Mouse (Mus musculus) kidney, postnatal 0 days (tissue): ENCODE results near the gene Ric8b. TPM values are rescaled to one million over a fixed set of nuclear protein-coding genes. Genes with fewer than 3 reads are reported as not detected.

Experiments used
- ATAC-seq: fragments of 200-750 bp; cut with Nextera tagmentation; replicated peaks from 2 replicates; pipeline ENCODE4 v1.8.0; 2017; ENCODE audit warnings: low read depth, moderate number of reproducible peaks, moderate TSS enrichment, moderate library complexity; ENCODE audit not compliant: low FRiP score
- DNase-seq: peaks from one replicate; pipeline ENCODE4 v3.0.0-alpha.2; 2016; ENCODE audit warnings: low spot score
- H3K27ac ChIP-seq: fragments of 300-500 bp; sonication (generic); 2 replicates; pipeline ENCODE4 v1.5.1; 2014; ENCODE audit warnings: mild to moderate bottlenecking
- H3K27me3 ChIP-seq: fragments of 300-500 bp; sonication (generic); 2 replicates; pipeline ENCODE4 v1.6.1; 2014; ENCODE audit warnings: low read length, mixed read lengths; ENCODE audit not compliant: insufficient read depth
- H3K36me3 ChIP-seq: fragments of 300-500 bp; sonication (generic); 2 replicates; pipeline ENCODE4 v1.6.1; 2014; ENCODE audit warnings: low read length, mixed read lengths; ENCODE audit not compliant: insufficient read depth
- H3K4me1 ChIP-seq: fragments of 300-500 bp; sonication (generic); replicated peaks from 2 replicates; pipeline ENCODE4 v1.6.1; 2014; ENCODE audit warnings: antibody characterized with exemption, low read length, mixed read lengths; ENCODE audit not compliant: insufficient read depth
- H3K4me2 ChIP-seq: fragments of 300-500 bp; sonication (generic); 2 replicates; pipeline ENCODE4 v1.6.1; 2014; ENCODE audit warnings: mild to moderate bottlenecking, low read length, moderate library complexity, mixed read lengths
- H3K4me3 ChIP-seq: fragments of 300-500 bp; sonication (generic); replicated peaks from 2 replicates; pipeline ENCODE4 v1.5.1; 2014; ENCODE audit warnings: low read depth, low read length
- H3K9ac ChIP-seq: fragments of 300-500 bp; sonication (generic); 2 replicates; pipeline ENCODE4 v1.6.1; 2014; ENCODE audit warnings: low read depth, low read length
- H3K9me3 ChIP-seq: fragments of 300-500 bp; sonication (generic); replicated peaks from 2 replicates; pipeline ENCODE4 v1.6.1; 2016; ENCODE audit warnings: low read length, inconsistent platforms, mixed read lengths
- CTCF ChIP-seq: IDR thresholded peaks from 2 replicates; pipeline ENCODE4 v1.5.1; 2016; ENCODE audit warnings: antibody characterized with exemption, low read depth, mild to moderate bottlenecking, moderate library complexity
- WGBS: fragments of 180-500 bp; shearing (Covaris S2); extraction: QIAGEN DNeasy Blood & Tissue Kit; methylation state at CpG from one replicate; pipeline ENCODE4 v1.1.7; 2014; 5-methylcytosine and 5-hydroxymethylcytosine counted together
- polyA plus RNA-seq: library from polyadenylated mRNA; unstranded; fragments of >200 nt; fragmentation: Nextera tagmentation; extraction: Ambion mirVana; gene quantifications from 2 replicates; pipeline ENCODE4 v1.2.1, GENCODE M21; 2015

The Ric8b gene
- polyA plus RNA-seq, 1 experiment from 2014 or later = 16.3 TPM

- Histone ChIP-seq H3K27me3 (no peaks in the 10 kb centered on the region), H3K4me3 (no peak overlapping the region), H3K9me3 (no peaks in the 10 kb centered on the region), H3K36me3 (no peaks in the 10 kb centered on the region), H3K9ac (no peak overlapping the region), H3K27ac (no peak overlapping the region), H3K4me1 (peaks cover 7% of the 10 kb centered on the region), H3K4me2 (no peak overlapping the region)
- DNase-seq (no peak), ATAC-seq (no peak)
- 90% methylated on average over 3 of the region's 3 CpGs for whole genome bisulfite sequencing
- no peak for TF ChIP-seq CTCF
Observed at GRCm38 (mm10) chr10:84908006-84908405, 9.4 kb upstream of the Ric8b start.

GRCm38 (mm10) chr10:84908471-84908870 lies 8.9 kb upstream of the Ric8b start:
- 85% methylated on average over 3 of the region's 3 CpGs for WGBS
- H3K4me3 ChIP-seq = no peak overlapping the region
- no peaks in the 10 kb centered on the region for H3K27me3 ChIP-seq
- H3K27ac ChIP-seq = no peak overlapping the region
- DNase-seq = no peak
- ATAC-seq = no peak
- H3K36me3 ChIP-seq = no peaks in the 10 kb centered on the region
- no peak overlapping the region for H3K9ac ChIP-seq
- H3K4me2 ChIP-seq = no peak overlapping the region
- no peaks in the 10 kb centered on the region for H3K9me3 ChIP-seq
- TF ChIP-seq CTCF = no peak
- H3K4me1 ChIP-seq = peaks cover 4% of the 10 kb centered on the region

DNA sequence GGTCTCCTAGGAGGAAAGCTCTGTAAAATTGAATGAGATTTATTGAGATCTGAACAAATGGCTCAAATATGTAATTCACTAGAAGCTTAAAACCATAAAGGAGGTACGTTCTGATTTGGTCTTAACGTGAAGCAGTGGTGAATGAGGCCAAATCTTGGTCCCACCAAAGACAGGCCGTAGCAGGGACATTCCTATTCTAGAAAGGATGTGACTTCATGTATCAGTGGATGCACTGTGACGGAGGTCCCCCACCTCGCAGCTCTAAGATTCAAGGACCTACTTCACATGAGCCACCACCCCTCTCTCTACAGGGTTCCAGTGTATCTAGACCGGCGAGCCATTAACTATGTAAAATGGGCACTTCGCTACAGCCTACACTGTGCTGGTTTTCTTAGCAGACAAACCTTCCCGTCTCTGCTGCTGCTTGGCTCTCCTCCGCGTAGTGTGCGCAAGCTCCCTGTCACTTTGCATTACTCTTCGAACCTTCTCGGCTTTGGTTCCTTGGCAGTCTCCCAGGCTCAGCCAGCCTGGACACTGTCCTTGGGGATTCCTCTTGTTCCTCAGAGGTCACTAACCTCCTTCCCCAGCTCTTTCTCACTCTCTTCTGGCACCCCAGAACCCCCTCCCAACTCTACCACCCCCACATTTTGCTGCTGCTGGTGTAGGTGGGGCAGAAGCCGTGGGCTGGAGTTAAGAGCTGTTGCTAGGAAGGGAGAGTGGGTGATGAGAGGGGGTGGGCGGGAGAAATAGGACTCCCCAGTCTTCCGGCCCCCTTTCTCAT lies 8.2 kb upstream of the Ric8b start:
- no peaks in the 10 kb centered on the region for H3K27me3 ChIP-seq
- TF ChIP-seq CTCF = no peak
- H3K4me1 ChIP-seq = no peaks in the 10 kb centered on the region
- no peak overlapping the region for H3K4me2 ChIP-seq
- H3K9me3 ChIP-seq = no peaks in the 10 kb centered on the region
- H3K4me3 ChIP-seq = no peak overlapping the region
- H3K27ac ChIP-seq = no peak overlapping the region
- no peaks in the 10 kb centered on the region for H3K36me3 ChIP-seq
- ATAC-seq = no peak
- no peak overlapping the region for H3K9ac ChIP-seq
- no peak for DNase-seq
- 67% methylated on average over 17 of the region's 17 CpGs for WGBS

DNA sequence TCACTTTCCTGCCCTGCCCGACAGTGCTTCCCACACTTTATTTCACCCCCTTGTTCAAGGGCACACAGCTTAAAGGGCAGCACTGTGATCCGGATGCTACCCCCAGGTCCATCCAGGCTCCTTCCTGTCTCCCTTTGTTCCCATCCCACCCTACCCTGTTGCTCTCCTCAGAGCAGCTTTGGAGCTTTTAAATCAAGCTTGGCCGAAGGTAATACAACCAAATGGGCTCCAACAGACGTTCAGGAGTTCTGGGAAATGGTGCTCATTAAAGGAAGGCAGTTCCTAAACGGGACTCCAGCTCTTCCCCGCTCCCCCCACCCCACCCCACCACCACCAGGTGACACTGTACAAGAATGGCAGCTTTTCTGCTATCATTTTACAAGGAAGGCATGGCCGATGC lies 7.2 kb upstream of the Ric8b start:
- no peak overlapping the region for H3K4me2 ChIP-seq
- WGBS = 35% methylated on average over 7 of the region's 7 CpGs

DNA sequence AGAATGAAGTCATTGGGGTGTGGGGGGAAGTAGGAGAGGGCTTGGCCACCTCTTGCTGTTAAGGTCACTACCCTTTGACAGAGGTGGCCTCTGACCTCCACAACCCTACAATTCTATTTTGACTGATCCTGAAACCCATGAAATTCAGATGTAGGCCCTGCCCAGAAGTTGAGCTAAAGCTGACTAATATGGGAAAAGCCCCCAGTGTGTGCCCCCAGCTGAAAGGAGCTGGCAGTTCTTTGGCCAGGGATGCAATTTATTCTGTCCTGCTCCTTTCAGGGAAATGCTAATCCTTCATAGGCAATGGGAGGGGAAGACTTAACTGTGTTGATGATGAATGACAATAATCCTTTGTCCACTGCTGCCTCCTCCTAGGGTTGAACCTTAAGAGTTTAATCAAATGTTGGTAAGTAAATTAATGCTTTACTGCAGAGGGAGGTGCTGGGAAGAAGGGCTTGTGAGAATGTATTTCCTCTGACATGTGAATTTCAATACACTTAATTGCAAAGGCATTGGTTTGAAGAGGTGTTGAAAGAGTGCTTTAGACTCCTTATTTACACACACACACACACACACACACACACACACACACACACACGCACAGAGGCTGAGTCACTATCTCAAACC lies 6.5 kb upstream of the Ric8b start:
- no peak for ATAC-seq
- Histone ChIP-seq H3K4me1 (no peaks in the 10 kb centered on the region), H3K9ac (no peak overlapping the region), H3K27me3 (no peaks in the 10 kb centered on the region), H3K27ac (no peak overlapping the region), H3K9me3 (no peaks in the 10 kb centered on the region), H3K4me2 (no peak overlapping the region), H3K4me3 (no peak overlapping the region), H3K36me3 (no peaks in the 10 kb centered on the region)
- no peak for DNase-seq
- WGBS = 68% methylated on average over 1 of the region's 1 CpGs
- TF ChIP-seq CTCF = no peak

More for the DNA sequence above, 7.2 kb upstream of the Ric8b start:
- no peaks in the 10 kb centered on the region for H3K9me3 ChIP-seq
- H3K9ac ChIP-seq = no peak overlapping the region
- no peak for DNase-seq
- H3K4me3 ChIP-seq = no peak overlapping the region
- H3K27ac ChIP-seq = no peak overlapping the region
- H3K4me1 ChIP-seq = no peaks in the 10 kb centered on the region
- no peak for TF ChIP-seq CTCF
- no peaks in the 10 kb centered on the region for H3K27me3 ChIP-seq
- ATAC-seq = no peak
- H3K36me3 ChIP-seq = no peaks in the 10 kb centered on the region

DNA sequence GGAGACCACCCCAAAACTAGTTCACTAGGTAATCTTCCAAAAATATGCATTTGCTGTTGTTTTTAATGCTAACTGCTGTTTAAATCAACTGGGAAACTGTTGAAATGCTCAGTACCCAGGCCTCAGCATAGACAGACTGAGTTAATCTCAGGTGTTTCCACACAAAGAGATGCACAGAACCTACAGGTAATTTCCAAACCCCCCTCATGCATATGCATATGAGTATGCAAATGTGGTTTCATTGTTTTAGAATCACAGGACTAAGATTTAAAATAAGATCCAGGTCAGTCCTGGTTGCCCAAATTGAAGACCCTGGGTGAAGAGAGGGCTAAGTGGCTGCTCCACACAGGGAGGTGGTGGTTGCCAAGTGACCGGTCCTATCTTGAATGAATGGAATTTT lies 4.3 kb upstream of the Ric8b start:
- H3K36me3 ChIP-seq = no peaks in the 10 kb centered on the region
- H3K4me3 ChIP-seq = no peak overlapping the region
- H3K27ac ChIP-seq = no peak overlapping the region
- TF ChIP-seq CTCF = no peak
- H3K4me1 ChIP-seq = 0 out of 2 replicates have a peak, but pooled peaks cover 2% of the 10 kb centered on the region
- H3K9ac ChIP-seq = no peak overlapping the region
- no peak overlapping the region for H3K4me2 ChIP-seq
- DNase-seq (no peak), ATAC-seq (no peak)
- no peaks in the 10 kb centered on the region for H3K27me3 ChIP-seq
- 82% methylated on average over 1 of the region's 1 CpGs for WGBS
- no peaks in the 10 kb centered on the region for H3K9me3 ChIP-seq
